Mouse (Mus musculus) embryonic facial prominence, embryonic 14.5 days (tissue): ENCODE results near the gene Tcte1. TPM values are rescaled to one million over a fixed set of nuclear protein-coding genes. Genes with fewer than 3 reads are reported as not detected.

Experiments
- ATAC-seq: fragments of 200-750 bp; cut with Nextera tagmentation; 2 replicates; pipeline ENCODE4 v1.8.0; 2017; ENCODE audit warnings: low read depth, moderate number of reproducible peaks, moderate TSS enrichment
- DNase-seq: peaks from one replicate; pipeline ENCODE4 v3.0.0-alpha.2; 2015; ENCODE audit warnings: low spot score
- H3K27ac ChIP-seq: fragments of 300-500 bp; sonication (generic); replicated peaks from 2 replicates; pipeline ENCODE4 v1.5.1; 2014; ENCODE audit warnings: low read depth, mild to moderate bottlenecking, low read length, moderate library complexity
- H3K27me3 ChIP-seq: fragments of 300-500 bp; sonication (generic); replicated peaks from 2 replicates; pipeline ENCODE4 v1.6.1; 2014; ENCODE audit warnings: low read length; ENCODE audit not compliant: control insufficient read depth, insufficient read depth
- H3K36me3 ChIP-seq: fragments of 300-500 bp; sonication (generic); 2 replicates; pipeline ENCODE4 v1.6.1; 2014; ENCODE audit warnings: low read length, mixed read lengths; ENCODE audit not compliant: control insufficient read depth, insufficient read depth
- H3K4me1 ChIP-seq: fragments of 300-500 bp; sonication (generic); 2 replicates; pipeline ENCODE4 v1.6.1; 2014; ENCODE audit warnings: antibody characterized with exemption, low read length; ENCODE audit not compliant: control insufficient read depth, insufficient read depth
- H3K4me2 ChIP-seq: fragments of 300-500 bp; sonication (generic); 2 replicates; pipeline ENCODE4 v1.6.1; 2014; ENCODE audit warnings: low read depth, mild to moderate bottlenecking, low read length, moderate library complexity, mixed read lengths
- H3K4me3 ChIP-seq: fragments of 300-500 bp; sonication (generic); 2 replicates; pipeline ENCODE4 v1.5.1; 2014; ENCODE audit warnings: low read depth, mild to moderate bottlenecking, low read length
- H3K9ac ChIP-seq: fragments of 300-500 bp; sonication (generic); 2 replicates; pipeline ENCODE4 v1.6.1; 2014; ENCODE audit warnings: low read depth, mild to moderate bottlenecking, low read length, moderate library complexity, mixed read lengths
- H3K9me3 ChIP-seq: fragments of 300-500 bp; sonication (generic); 2 replicates; pipeline ENCODE4 v1.6.1; 2016; ENCODE audit warnings: low read length; ENCODE audit not compliant: control insufficient read depth
- whole genome bisulfite sequencing: fragments of 180-500 bp; shearing (Covaris S2); extraction: QIAGEN DNeasy Blood & Tissue Kit; methylation state at CpG from one replicate; pipeline ENCODE4 v1.1.7; 2014; 5-methylcytosine and 5-hydroxymethylcytosine counted together
- polyA plus RNA-seq: library from polyadenylated mRNA; unstranded; fragments of >200 nt; fragmentation: Nextera tagmentation; extraction: Ambion mirVana; gene quantifications from 2 replicates; pipeline ENCODE4 v1.2.1, GENCODE M21; 2014

Tcte1 gene
- polyA plus RNA-seq, 1 experiment from 2014 or later, result 2.7 TPM

GRCm38 (mm10) chr17:45551816-45552451 lies 28.7 kb downstream of the Tcte1 start:
- no peaks in the 10 kb centered on the region for H3K36me3 ChIP-seq
- ATAC-seq (peak; percentile 28; the same call in 1 of the 2 replicates), DNase-seq (peak; percentile 76)
- no peak overlapping the region for H3K9ac ChIP-seq
- no peak overlapping the region for H3K4me2 ChIP-seq
- H3K27ac ChIP-seq, result no peak overlapping the region
- 8% methylated on average over 8 of the region's 8 CpGs for WGBS
- H3K27me3 ChIP-seq, result peaks cover 26% of the 10 kb centered on the region
- H3K4me3 ChIP-seq, result no peak overlapping the region
- no peaks in the 10 kb centered on the region for H3K9me3 ChIP-seq
- peaks cover 9% of the 10 kb centered on the region; the same call in 1 of the 2 replicates for H3K4me1 ChIP-seq

GRCm38 (mm10) chr17:45553065-45553464 lies 29.8 kb downstream of the Tcte1 start:
- peaks cover 9% of the 10 kb centered on the region; the same call in 1 of the 2 replicates for H3K4me1 ChIP-seq
- ATAC-seq (no peak), DNase-seq (no peak)
- 84% methylated on average over 2 of the region's 3 CpGs for WGBS
- no peak overlapping the region for H3K4me3 ChIP-seq
- H3K9ac ChIP-seq, result no peak overlapping the region
- no peaks in the 10 kb centered on the region for H3K36me3 ChIP-seq
- no peaks in the 10 kb centered on the region for H3K9me3 ChIP-seq
- no peak overlapping the region for H3K27ac ChIP-seq
- H3K4me2 ChIP-seq, result no peak overlapping the region
- peaks cover 17% of the 10 kb centered on the region for H3K27me3 ChIP-seq

- no peaks in the 10 kb centered on the region for H3K9me3 ChIP-seq
- H3K4me2 ChIP-seq, result no peak overlapping the region
- ATAC-seq, result no peak
- DNase-seq, result no peak
- no peak overlapping the region for H3K4me3 ChIP-seq
- WGBS, result 50% methylated on average over 1 of the region's 1 CpGs
- H3K27me3 ChIP-seq, result peaks cover 12% of the 10 kb centered on the region
- no peak overlapping the region for H3K27ac ChIP-seq
- no peaks in the 10 kb centered on the region for H3K36me3 ChIP-seq
- no peak overlapping the region for H3K9ac ChIP-seq
- H3K4me1 ChIP-seq, result peaks cover 9% of the 10 kb centered on the region; the same call in 1 of the 2 replicates
These were observed 31.2 kb downstream of the Tcte1 start for GRCm38 (mm10) chr17:45554420-45554819.

- H3K4me3 ChIP-seq, result peak within 1 kb of the TSS; percentile 48
- no peaks in the 10 kb centered on the region for H3K9me3 ChIP-seq
- H3K27me3 ChIP-seq, result peaks cover 12% of the 10 kb centered on the region
- DNase-seq (peak; percentile 96), ATAC-seq (peak; percentile 76)
- 1% methylated on average over 40 of the region's 45 CpGs for WGBS
- H3K36me3 ChIP-seq, result no peaks in the 10 kb centered on the region
- no peak within 1 kb of the TSS for H3K27ac ChIP-seq
- H3K9ac ChIP-seq, result peak within 1 kb of the TSS; percentile 68
- peak within 1 kb of the TSS; percentile 72 for H3K4me2 ChIP-seq
- H3K4me1 ChIP-seq, result peaks cover 9% of the 10 kb centered on the region; the same call in 1 of the 2 replicates
These were observed 32.3 kb downstream of the Tcte1 start, which contains the start of gene Nfkbie for GRCm38 (mm10) chr17:45555452-45556106. Gene Nfkbie, plus strand, starts transcription at chr17:45555703.

GRCm38 (mm10) chr17:45556107-45556489 lies 32.9 kb downstream of the Tcte1 start:
- Histone ChIP-seq H3K36me3 (no peaks in the 10 kb centered on the region), H3K27ac (no peak overlapping the region), H3K4me1 (peaks cover 9% of the 10 kb centered on the region; the same call in 1 of the 2 replicates), H3K4me3 (peak overlapping the region; percentile 48), H3K9ac (peak overlapping the region; percentile 68), H3K27me3 (peaks cover 12% of the 10 kb centered on the region), H3K9me3 (no peaks in the 10 kb centered on the region), H3K4me2 (peak overlapping the region; percentile 72)
- WGBS, result 3% methylated on average over 11 of the region's 14 CpGs
- ATAC-seq, result no peak
- DNase-seq, result no peak

GRCm38 (mm10) chr17:45556514-45557245 lies 33.4 kb downstream of the Tcte1 start:
- Histone ChIP-seq H3K27me3 (peaks cover 12% of the 10 kb centered on the region), H3K4me2 (peak overlapping the region; percentile 72), H3K9ac (peak overlapping the region; percentile 68), H3K4me3 (peak overlapping the region; percentile 48), H3K4me1 (peaks cover 9% of the 10 kb centered on the region; the same call in 1 of the 2 replicates), H3K9me3 (no peaks in the 10 kb centered on the region), H3K36me3 (no peaks in the 10 kb centered on the region), H3K27ac (no peak overlapping the region)
- DNase-seq, result no peak
- ATAC-seq, result no peak
- 66% methylated on average over 3 of the region's 3 CpGs for WGBS

- ATAC-seq, result no peak
- peak overlapping the region; percentile 14; the same call in 1 of the 2 replicates for H3K9ac ChIP-seq
- 61% methylated on average over 7 of the region's 7 CpGs for WGBS
- H3K9me3 ChIP-seq, result no peaks in the 10 kb centered on the region
- no peak overlapping the region for H3K27ac ChIP-seq
- no peak for DNase-seq
- H3K4me3 ChIP-seq, result no peak overlapping the region
- H3K36me3 ChIP-seq, result no peaks in the 10 kb centered on the region
- 0 out of 2 replicates have a peak overlapping the region, but pooled peaks have one; percentile 23 for H3K4me2 ChIP-seq
- peaks cover 12% of the 10 kb centered on the region for H3K27me3 ChIP-seq
- peaks cover 9% of the 10 kb centered on the region; the same call in 1 of the 2 replicates for H3K4me1 ChIP-seq
These were observed 34.1 kb downstream of the Tcte1 start for GRCm38 (mm10) chr17:45557246-45557824.
